Mouse (Mus musculus) embryonic facial prominence, embryonic 11.5 days (tissue): ENCODE results near the gene Olfr1394. TPM values are rescaled to one million over a fixed set of nuclear protein-coding genes. Genes with fewer than 3 reads are reported as not detected.

Source experiments
- ATAC-seq: fragments of 200-750 bp; cut with Nextera tagmentation; replicated peaks from 2 replicates; pipeline ENCODE4 v1.8.0; 2017; ENCODE audit warnings: low read depth; ENCODE audit not compliant: insufficient number of reproducible peaks, low FRiP score, low TSS enrichment
- DNase-seq: peaks from one replicate; pipeline ENCODE4 v3.0.0-alpha.2; 2015; ENCODE audit warnings: low spot score
- H3K27ac ChIP-seq: fragments of 300-500 bp; sonication (generic); replicated peaks from 2 replicates; pipeline ENCODE4 v1.5.1; 2014; ENCODE audit warnings: mild to moderate bottlenecking, low read depth, low read length, control low read depth
- H3K27me3 ChIP-seq: fragments of 300-500 bp; sonication (generic); 2 replicates; pipeline ENCODE4 v1.6.1; 2014; ENCODE audit warnings: mild to moderate bottlenecking, low read length, moderate library complexity, mixed read lengths; ENCODE audit not compliant: control insufficient read depth, insufficient read depth
- H3K36me3 ChIP-seq: fragments of 300-500 bp; sonication (generic); replicated peaks from 2 replicates; pipeline ENCODE4 v1.6.1; 2014; ENCODE audit warnings: low read depth, mild to moderate bottlenecking, low read length, moderate library complexity, mixed read lengths; ENCODE audit not compliant: control insufficient read depth, insufficient read depth
- H3K4me1 ChIP-seq: fragments of 300-500 bp; sonication (generic); 2 replicates; pipeline ENCODE4 v1.6.1; 2014; ENCODE audit warnings: low read length, mixed read lengths; ENCODE audit not compliant: control insufficient read depth, insufficient read depth
- H3K4me2 ChIP-seq: fragments of 300-500 bp; sonication (generic); 2 replicates; pipeline ENCODE4 v1.6.1; 2014; ENCODE audit warnings: low read depth, mild to moderate bottlenecking, control low read depth, low read length, moderate library complexity
- H3K4me3 ChIP-seq: fragments of 300-500 bp; sonication (generic); 2 replicates; pipeline ENCODE4 v1.5.1; 2014; ENCODE audit warnings: low read depth, low read length, control low read depth
- H3K9ac ChIP-seq: fragments of 300-500 bp; sonication (generic); replicated peaks from 2 replicates; pipeline ENCODE4 v1.6.1; 2014; ENCODE audit warnings: mild to moderate bottlenecking, control low read depth, low read length
- H3K9me3 ChIP-seq: fragments of 300-500 bp; sonication (generic); replicated peaks from 2 replicates; pipeline ENCODE4 v1.6.1; 2016; ENCODE audit warnings: mild to moderate bottlenecking, low read length, inconsistent platforms, mixed read lengths; ENCODE audit not compliant: control insufficient read depth
- WGBS: fragments of 180-500 bp; shearing (Covaris S2); extraction: QIAGEN DNeasy Blood & Tissue Kit; methylation state at CpG from one replicate; pipeline ENCODE4 v1.1.7; 2014; 5-methylcytosine and 5-hydroxymethylcytosine counted together
- polyA plus RNA-seq: library from polyadenylated mRNA; unstranded; fragments of >200 nt; fragmentation: Nextera tagmentation; extraction: Ambion mirVana; gene quantifications from 2 replicates; pipeline ENCODE4 v1.2.1, GENCODE M21; 2014

The Olfr1394 gene
- polyA plus RNA-seq, 1 experiment from 2014 or later: not detected

GRCm38 (mm10) chr11:49119635-49120034, 34.5 kb upstream of the Olfr1394 start:
- Histone ChIP-seq H3K27me3 (no peaks in the 10 kb centered on the region), H3K36me3 (no peaks in the 10 kb centered on the region), H3K9ac (no peak overlapping the region), H3K4me1 (no peaks in the 10 kb centered on the region), H3K27ac (no peak overlapping the region), H3K9me3 (no peaks in the 10 kb centered on the region), H3K4me3 (no peak overlapping the region), H3K4me2 (no peak overlapping the region)
- no peak for DNase-seq
- ATAC-seq: no peak
- WGBS: 81% methylated on average over 3 of the region's 3 CpGs

GRCm38 (mm10) chr11:49124169-49124568, 30.0 kb upstream of the Olfr1394 start:
- H3K9ac ChIP-seq: no peak overlapping the region

GRCm38 (mm10) chr11:49141974-49142373, 12.2 kb upstream of the Olfr1394 start, which contains the start of gene Olfr1395:
Olfr1395 (plus strand) TSS chr11:49142274.
- H3K4me1 ChIP-seq: no peaks in the 10 kb centered on the region
- H3K4me2 ChIP-seq: no peak within 1 kb of the TSS
- DNase-seq: no peak
- no peak within 1 kb of the TSS for H3K4me3 ChIP-seq
- no peaks in the 10 kb centered on the region for H3K27me3 ChIP-seq
- WGBS: 91% methylated on average over 6 of the region's 6 CpGs
- H3K27ac ChIP-seq: no peak within 1 kb of the TSS
- H3K36me3 ChIP-seq: no peaks in the 10 kb centered on the region
- no peaks in the 10 kb centered on the region for H3K9me3 ChIP-seq
- no peak for ATAC-seq
- no peak within 1 kb of the TSS for H3K9ac ChIP-seq

More at GRCm38 (mm10) chr11:49124169-49124568, 30.0 kb upstream of the Olfr1394 start:
- H3K4me3 ChIP-seq: no peak overlapping the region
- no peaks in the 10 kb centered on the region for H3K4me1 ChIP-seq
- WGBS: 81% methylated on average over 2 of the region's 2 CpGs
- H3K36me3 ChIP-seq: no peaks in the 10 kb centered on the region
- no peak for DNase-seq
- no peak for ATAC-seq
- H3K27me3 ChIP-seq: no peaks in the 10 kb centered on the region
- H3K9me3 ChIP-seq: no peaks in the 10 kb centered on the region
- H3K4me2 ChIP-seq: no peak overlapping the region
- no peak overlapping the region for H3K27ac ChIP-seq

GRCm38 (mm10) chr11:49156821-49157814, 2.9 kb downstream of the Olfr1394 start:
- Histone ChIP-seq H3K27me3 (no peaks in the 10 kb centered on the region), H3K4me1 (no peaks in the 10 kb centered on the region), H3K36me3 (no peaks in the 10 kb centered on the region), H3K9ac (no peak overlapping the region), H3K27ac (no peak overlapping the region), H3K4me3 (no peak overlapping the region), H3K4me2 (no peak overlapping the region), H3K9me3 (no peaks in the 10 kb centered on the region)
- ATAC-seq (no peak), DNase-seq (no peak)
- 87% methylated on average over 2 of the region's 2 CpGs for WGBS

DNA sequence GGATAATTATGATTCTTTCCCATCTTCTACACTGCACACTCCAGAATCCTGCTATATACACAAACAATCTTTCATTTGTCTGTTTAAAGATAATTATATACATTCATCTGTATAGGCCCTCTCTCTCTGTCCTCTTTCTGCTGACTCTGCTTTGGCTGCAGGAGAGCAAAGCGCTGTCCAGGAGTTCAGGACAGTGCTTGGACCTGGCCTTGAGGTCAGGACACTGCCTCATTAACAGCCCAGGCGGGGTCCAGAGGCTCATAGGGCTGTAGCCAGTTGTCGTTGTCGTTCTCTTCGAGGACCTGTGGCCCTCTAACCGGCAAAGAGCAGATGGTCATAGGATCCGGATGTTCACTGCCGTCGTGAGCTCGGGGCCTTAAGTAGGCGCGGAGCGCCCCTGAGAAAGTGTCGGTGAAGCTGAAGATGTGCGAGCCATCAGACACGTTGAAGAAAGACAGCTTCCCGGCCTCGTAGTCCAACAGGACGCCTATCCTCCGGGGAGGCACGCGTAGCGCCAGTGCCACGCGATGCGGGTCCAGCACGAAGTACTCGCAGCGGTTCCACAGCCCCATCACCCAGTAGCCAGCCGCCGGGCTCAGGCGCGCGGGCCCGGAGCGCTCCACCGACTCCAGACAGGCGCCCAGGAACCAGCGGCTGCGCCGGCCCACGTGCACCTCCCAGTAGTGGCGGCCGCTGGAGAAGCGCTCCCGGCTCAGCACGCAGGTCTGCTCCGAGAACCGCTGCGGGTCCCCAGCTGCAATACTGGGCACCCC, 14.8 kb downstream of the Olfr1394 start:
- Histone ChIP-seq H3K27me3 (peaks cover 4% of the 10 kb centered on the region; the same call in 1 of the 2 replicates), H3K9me3 (no peaks in the 10 kb centered on the region), H3K27ac (no peak overlapping the region), H3K36me3 (no peaks in the 10 kb centered on the region), H3K4me2 (peak overlapping the region; percentile 67), H3K9ac (peak overlapping the region; percentile 46), H3K4me1 (no peaks in the 10 kb centered on the region), H3K4me3 (peak overlapping the region; percentile 27)
- DNase-seq (peak; percentile 54), ATAC-seq (peak; percentile 65)
- WGBS: 7% methylated on average over 50 of the region's 50 CpGs

- DNase-seq: no peak
- 89% methylated on average over 4 of the region's 4 CpGs for WGBS
- H3K36me3 ChIP-seq: no peaks in the 10 kb centered on the region
Observed at GRCm38 (mm10) chr11:49170576-49170975, 16.4 kb downstream of the Olfr1394 start.

DNA sequence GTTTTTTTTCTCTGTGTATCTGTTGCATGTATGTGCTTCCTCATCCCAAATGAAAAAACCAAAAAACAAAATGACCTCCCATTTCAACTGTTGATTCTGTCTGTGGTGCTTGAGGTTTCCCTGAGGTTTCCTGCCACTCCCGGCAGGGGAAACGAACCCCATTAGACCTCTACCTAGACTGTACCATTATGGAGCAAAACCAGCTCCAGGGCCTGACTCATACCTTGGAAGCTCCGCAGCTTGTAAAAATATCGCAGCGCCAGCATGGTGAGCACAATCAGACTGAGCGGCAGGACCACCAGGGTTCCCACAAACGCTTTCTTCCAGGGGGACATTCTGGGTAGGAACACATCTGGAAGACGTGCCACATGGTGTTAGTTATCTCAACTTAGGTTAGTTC, 21.2 kb downstream of the Olfr1394 start:
- DNase-seq: no peak
- 85% methylated on average over 8 of the region's 8 CpGs for WGBS
- H3K4me1 ChIP-seq: no peaks in the 10 kb centered on the region
- no peak for ATAC-seq
- H3K27ac ChIP-seq: no peak overlapping the region
- no peaks in the 10 kb centered on the region for H3K9me3 ChIP-seq
- H3K27me3 ChIP-seq: no peaks in the 10 kb centered on the region; the same call in 1 of the 2 replicates
- H3K9ac ChIP-seq: no peak overlapping the region
- H3K4me3 ChIP-seq: no peak overlapping the region
- H3K4me2 ChIP-seq: no peak overlapping the region
- H3K36me3 ChIP-seq: no peaks in the 10 kb centered on the region

More at GRCm38 (mm10) chr11:49170576-49170975, 16.4 kb downstream of the Olfr1394 start:
- Histone ChIP-seq H3K4me3 (no peak overlapping the region), H3K9me3 (no peaks in the 10 kb centered on the region), H3K4me1 (no peaks in the 10 kb centered on the region), H3K27me3 (peaks cover 4% of the 10 kb centered on the region; the same call in 1 of the 2 replicates), H3K27ac (no peak overlapping the region), H3K4me2 (no peak overlapping the region), H3K9ac (no peak overlapping the region)
- no peak for ATAC-seq
